Mouse (Mus musculus) limb, embryonic 10.5 days (tissue): ENCODE data around the gene Elf5. TPM values are rescaled to one million over a fixed set of nuclear protein-coding genes. Genes with fewer than 3 reads are reported as not detected.

Source experiments
- DNase-seq: peaks from one replicate; pipeline ENCODE4 v3.0.0-alpha.2; 2017; ENCODE audit warnings: low spot score
- H3K27ac ChIP-seq: fragments of 300-500 bp; sonication (generic); 2 replicates; pipeline ENCODE4 v1.5.1; 2016; ENCODE audit warnings: mild to moderate bottlenecking
- H3K27me3 ChIP-seq: fragments of 300-500 bp; sonication (generic); 2 replicates; pipeline ENCODE4 v1.6.1; 2016; ENCODE audit warnings: low read depth, mild to moderate bottlenecking; ENCODE audit not compliant: poor library complexity, severe bottlenecking
- H3K36me3 ChIP-seq: fragments of 300-500 bp; sonication (generic); 2 replicates; pipeline ENCODE4 v1.6.1; 2016; ENCODE audit warnings: mild to moderate bottlenecking, moderate library complexity
- H3K4me1 ChIP-seq: fragments of 300-500 bp; sonication (generic); 2 replicates; pipeline ENCODE4 v1.6.1; 2016
- H3K4me3 ChIP-seq: fragments of 300-500 bp; sonication (generic); 2 replicates; pipeline ENCODE4 v1.5.1; 2016; ENCODE audit warnings: mild to moderate bottlenecking, moderate library complexity
- H3K9me3 ChIP-seq: fragments of 300-500 bp; sonication (generic); replicated peaks from 2 replicates; pipeline ENCODE4 v1.6.1; 2016; ENCODE audit warnings: mild to moderate bottlenecking
- WGBS: fragments of 180-500 bp; shearing (Covaris S2); methylation state at CpG from one replicate; pipeline ENCODE4 v1.1.7; 2016; 5-methylcytosine and 5-hydroxymethylcytosine counted together
- polyA plus RNA-seq: library from polyadenylated mRNA; unstranded; fragments of >200 nt; fragmentation: Nextera tagmentation; extraction: Ambion mirVana; gene quantifications from 2 replicates; pipeline ENCODE4 v1.2.1, GENCODE M21; 2016

Gene Elf5
- polyA plus RNA-seq, 1 experiment from 2014 or later = 0.23 TPM

- H3K27me3 ChIP-seq = no peaks in the 10 kb centered on the region
- H3K4me3 ChIP-seq = no peak overlapping the region
- 64% methylated on average over 6 of the region's 6 CpGs for WGBS
- no peak overlapping the region for H3K27ac ChIP-seq
- peak; percentile 58 for DNase-seq
- no peaks in the 10 kb centered on the region for H3K36me3 ChIP-seq
- no peaks in the 10 kb centered on the region for H3K9me3 ChIP-seq
- peaks cover 10% of the 10 kb centered on the region for H3K4me1 ChIP-seq
These were observed 34.3 kb downstream of the Elf5 start for GRCm38 (mm10) chr2:103445776-103446175.

GRCm38 (mm10) chr2:103446326-103446725 lies 34.8 kb downstream of the Elf5 start:
- WGBS = 86% methylated on average over 6 of the region's 6 CpGs
- no peaks in the 10 kb centered on the region for H3K27me3 ChIP-seq
- H3K4me1 ChIP-seq = peaks cover 10% of the 10 kb centered on the region
- DNase-seq = no peak
- H3K27ac ChIP-seq = no peak overlapping the region
- no peaks in the 10 kb centered on the region for H3K36me3 ChIP-seq
- no peaks in the 10 kb centered on the region for H3K9me3 ChIP-seq
- H3K4me3 ChIP-seq = no peak overlapping the region

GRCm38 (mm10) chr2:103448947-103449560 lies 37.6 kb downstream of the Elf5 start:
- peaks cover 10% of the 10 kb centered on the region for H3K4me1 ChIP-seq
- H3K36me3 ChIP-seq = peaks cover 15% of the 10 kb centered on the region
- H3K27ac ChIP-seq = no peak overlapping the region
- H3K27me3 ChIP-seq = no peaks in the 10 kb centered on the region
- DNase-seq = no peak
- no peaks in the 10 kb centered on the region for H3K9me3 ChIP-seq
- no peak overlapping the region for H3K4me3 ChIP-seq
- WGBS = 59% methylated on average over 14 of the region's 14 CpGs

- DNase-seq = no peak
- Histone ChIP-seq H3K4me3 (no peak overlapping the region), H3K36me3 (peaks cover 23% of the 10 kb centered on the region), H3K9me3 (no peaks in the 10 kb centered on the region), H3K27ac (no peak overlapping the region), H3K4me1 (peaks cover 10% of the 10 kb centered on the region), H3K27me3 (no peaks in the 10 kb centered on the region)
- WGBS = 82% methylated on average over 7 of the region's 7 CpGs
These were observed 38.3 kb downstream of the Elf5 start for GRCm38 (mm10) chr2:103449813-103450212.

GRCm38 (mm10) chr2:103450267-103450666 lies 38.8 kb downstream of the Elf5 start:
- no peak for DNase-seq
- no peak overlapping the region for H3K4me3 ChIP-seq
- H3K27ac ChIP-seq = no peak overlapping the region
- no peaks in the 10 kb centered on the region for H3K9me3 ChIP-seq
- H3K4me1 ChIP-seq = peaks cover 10% of the 10 kb centered on the region
- 93% methylated on average over 8 of the region's 8 CpGs for WGBS
- peaks cover 28% of the 10 kb centered on the region for H3K36me3 ChIP-seq
- no peaks in the 10 kb centered on the region for H3K27me3 ChIP-seq

GRCm38 (mm10) chr2:103452550-103452949 lies 41.1 kb downstream of the Elf5 start:
- Histone ChIP-seq H3K9me3 (no peaks in the 10 kb centered on the region), H3K36me3 (peaks cover 45% of the 10 kb centered on the region), H3K4me1 (peaks cover 7% of the 10 kb centered on the region), H3K27ac (no peak overlapping the region), H3K4me3 (no peak overlapping the region), H3K27me3 (no peaks in the 10 kb centered on the region)
- DNase-seq = no peak
- 82% methylated on average over 5 of the region's 5 CpGs for WGBS

GRCm38 (mm10) chr2:103455748-103456147 lies 44.3 kb downstream of the Elf5 start:
- Histone ChIP-seq H3K4me1 (peaks cover 10% of the 10 kb centered on the region; the same call in 1 of the 2 replicates), H3K9me3 (no peaks in the 10 kb centered on the region), H3K27ac (no peak overlapping the region), H3K36me3 (peaks cover 77% of the 10 kb centered on the region), H3K4me3 (no peak overlapping the region), H3K27me3 (no peaks in the 10 kb centered on the region)
- no peak for DNase-seq
- 95% methylated on average over 7 of the region's 7 CpGs for WGBS

GRCm38 (mm10) chr2:103456646-103457045 lies 45.2 kb downstream of the Elf5 start:
- 24% methylated on average over 10 of the region's 10 CpGs for WGBS
- DNase-seq = peak; percentile 92
- Histone ChIP-seq H3K36me3 (peaks cover 77% of the 10 kb centered on the region), H3K4me3 (no peak overlapping the region), H3K4me1 (peaks cover 19% of the 10 kb centered on the region), H3K27ac (no peak overlapping the region), H3K27me3 (no peaks in the 10 kb centered on the region), H3K9me3 (no peaks in the 10 kb centered on the region)

- Histone ChIP-seq H3K36me3 (peaks cover 78% of the 10 kb centered on the region), H3K27ac (no peak overlapping the region), H3K4me3 (no peak overlapping the region), H3K27me3 (no peaks in the 10 kb centered on the region), H3K9me3 (no peaks in the 10 kb centered on the region), H3K4me1 (peaks cover 23% of the 10 kb centered on the region)
- DNase-seq = no peak
- WGBS = 89% methylated on average over 5 of the region's 5 CpGs
These were observed 45.6 kb downstream of the Elf5 start for GRCm38 (mm10) chr2:103457048-103457447.

- Histone ChIP-seq H3K9me3 (no peaks in the 10 kb centered on the region), H3K27ac (no peak overlapping the region), H3K27me3 (no peaks in the 10 kb centered on the region), H3K36me3 (peaks cover 81% of the 10 kb centered on the region), H3K4me3 (no peak overlapping the region), H3K4me1 (peaks cover 29% of the 10 kb centered on the region)
- WGBS = 94% methylated on average over 7 of the region's 7 CpGs
- no peak for DNase-seq
These were observed 46.1 kb downstream of the Elf5 start for GRCm38 (mm10) chr2:103457628-103458027.

- H3K4me1 ChIP-seq = peaks cover 30% of the 10 kb centered on the region
- WGBS = 94% methylated on average over 10 of the region's 10 CpGs
- H3K36me3 ChIP-seq = peaks cover 82% of the 10 kb centered on the region
- no peak for DNase-seq
- H3K27me3 ChIP-seq = no peaks in the 10 kb centered on the region
- H3K4me3 ChIP-seq = no peak overlapping the region
- peak overlapping the region; percentile 11; the same call in 1 of the 2 replicates for H3K27ac ChIP-seq
- H3K9me3 ChIP-seq = no peaks in the 10 kb centered on the region
These were observed 47.6 kb downstream of the Elf5 start for GRCm38 (mm10) chr2:103459069-103459468.

GRCm38 (mm10) chr2:103461210-103461609 lies 49.7 kb downstream of the Elf5 start:
- Histone ChIP-seq H3K9me3 (no peaks in the 10 kb centered on the region), H3K4me3 (no peak overlapping the region; the same call in 1 of the 2 replicates), H3K27ac (peak overlapping the region; percentile 75), H3K36me3 (peaks cover 80% of the 10 kb centered on the region), H3K27me3 (no peaks in the 10 kb centered on the region), H3K4me1 (peaks cover 30% of the 10 kb centered on the region)
- 71% methylated on average over 8 of the region's 8 CpGs for WGBS
- peak; percentile 42 for DNase-seq

- no peaks in the 10 kb centered on the region for H3K9me3 ChIP-seq
- no peak overlapping the region; the same call in 1 of the 2 replicates for H3K4me3 ChIP-seq
- H3K27me3 ChIP-seq = no peaks in the 10 kb centered on the region
- peak overlapping the region; percentile 75 for H3K27ac ChIP-seq
- 20% methylated on average over 9 of the region's 9 CpGs for WGBS
- peaks cover 30% of the 10 kb centered on the region for H3K4me1 ChIP-seq
- peaks cover 82% of the 10 kb centered on the region for H3K36me3 ChIP-seq
- DNase-seq = peak; percentile 51
These were observed 50.3 kb downstream of the Elf5 start for GRCm38 (mm10) chr2:103461743-103462142.

- no peak overlapping the region for H3K4me3 ChIP-seq
- H3K27me3 ChIP-seq = no peaks in the 10 kb centered on the region
- DNase-seq = no peak
- H3K36me3 ChIP-seq = peaks cover 86% of the 10 kb centered on the region
- 0 out of 2 replicates have a peak overlapping the region, but pooled peaks have one; percentile 75 for H3K27ac ChIP-seq
- no peaks in the 10 kb centered on the region for H3K9me3 ChIP-seq
- WGBS = 91% methylated on average over 5 of the region's 5 CpGs
- H3K4me1 ChIP-seq = peaks cover 30% of the 10 kb centered on the region
These were observed 51.3 kb downstream of the Elf5 start for GRCm38 (mm10) chr2:103462746-103463145.
